Mouse (Mus musculus): ENCODE results near the gene Slc39a11. TPM values are rescaled to one million over a fixed set of nuclear protein-coding genes. Genes with fewer than 3 reads are reported as not detected.

Slc39a11 gene
- polyA plus RNA-seq, 1 experiment from 2014 or later = 16.8 TPM

DNA sequence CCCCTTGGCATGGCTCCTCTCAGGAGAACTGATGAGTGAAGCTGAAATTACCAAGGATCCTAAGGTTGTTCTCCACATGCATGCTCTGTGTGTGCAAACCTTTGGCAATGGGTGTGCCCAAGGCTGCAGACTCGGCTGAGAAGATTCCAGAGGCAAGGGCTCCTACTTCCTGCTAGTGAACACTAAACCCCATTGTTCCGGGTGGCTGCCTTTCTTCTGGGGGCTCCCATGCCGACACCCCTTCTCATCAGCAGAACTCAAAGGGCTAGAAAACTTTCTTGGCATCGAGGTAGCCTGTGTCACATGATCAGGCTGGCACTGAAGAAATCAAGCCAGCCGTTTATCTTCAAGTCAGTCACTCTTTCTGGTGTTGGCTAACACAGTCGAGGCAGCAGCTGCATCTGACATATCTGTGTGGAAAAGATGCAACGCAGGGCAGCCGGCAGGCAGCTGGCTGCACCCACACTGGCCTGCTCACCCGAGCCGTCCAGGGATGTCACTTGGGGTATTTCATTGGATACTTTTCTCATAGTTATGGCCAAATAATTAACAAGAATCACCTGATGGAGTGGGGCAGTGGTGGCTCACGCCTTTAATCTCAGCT, 145.3 kb downstream of the Slc39a11 start:
- Histone ChIP-seq H3K4me1 (peaks cover 19% of the 10 kb centered on the region), H3K4me3 (no peak overlapping the region), H3K9ac (no peak overlapping the region), H3K27ac (replicated peaks) (no peak overlapping the region), H3K36me3 (no peaks in the 10 kb centered on the region), H3K4me2 (no peak overlapping the region), H3K9me3 (no peaks in the 10 kb centered on the region), H3K27me3 (replicated peaks) (no peaks in the 10 kb centered on the region)
- ATAC-seq (ENCODE audit: extremely low read depth, insufficient number of reproducible peaks, low FRiP score, low TSS enrichment) = no peak
- WGBS = 53% methylated on average over 11 of the region's 11 CpGs

DNA sequence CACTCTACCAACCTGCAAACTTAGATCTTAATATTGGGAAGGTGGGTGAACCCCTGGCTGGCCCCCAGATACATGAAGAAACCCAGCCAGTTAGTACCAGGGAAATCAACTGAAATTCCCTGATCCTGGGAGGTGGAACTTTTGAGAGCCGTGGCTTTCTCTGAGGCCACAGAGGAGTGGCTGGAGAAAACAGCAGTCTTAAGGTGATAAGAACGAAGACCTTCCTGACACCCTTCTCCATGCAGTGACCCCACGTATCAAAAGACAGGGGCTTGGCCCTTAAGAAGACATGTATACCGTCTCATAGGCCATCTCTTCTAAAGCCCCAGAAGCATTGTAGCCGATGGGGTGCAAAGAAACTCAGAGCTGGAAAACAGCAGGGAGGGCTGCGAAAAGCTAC, 146.9 kb downstream of the Slc39a11 start:
- H3K4me1 ChIP-seq = peaks cover 14% of the 10 kb centered on the region
- 65% methylated on average over 6 of the region's 6 CpGs for WGBS
- H3K36me3 ChIP-seq = no peaks in the 10 kb centered on the region
- no peak overlapping the region for H3K4me3 ChIP-seq
- no peak for ATAC-seq (ENCODE audit: extremely low read depth, insufficient number of reproducible peaks, low FRiP score, low TSS enrichment)
- H3K27ac ChIP-seq (replicated peaks) = no peak overlapping the region
- no peaks in the 10 kb centered on the region for H3K27me3 ChIP-seq (replicated peaks)
- H3K9ac ChIP-seq = no peak overlapping the region
- no peaks in the 10 kb centered on the region for H3K9me3 ChIP-seq
- H3K4me2 ChIP-seq = no peak overlapping the region

DNA sequence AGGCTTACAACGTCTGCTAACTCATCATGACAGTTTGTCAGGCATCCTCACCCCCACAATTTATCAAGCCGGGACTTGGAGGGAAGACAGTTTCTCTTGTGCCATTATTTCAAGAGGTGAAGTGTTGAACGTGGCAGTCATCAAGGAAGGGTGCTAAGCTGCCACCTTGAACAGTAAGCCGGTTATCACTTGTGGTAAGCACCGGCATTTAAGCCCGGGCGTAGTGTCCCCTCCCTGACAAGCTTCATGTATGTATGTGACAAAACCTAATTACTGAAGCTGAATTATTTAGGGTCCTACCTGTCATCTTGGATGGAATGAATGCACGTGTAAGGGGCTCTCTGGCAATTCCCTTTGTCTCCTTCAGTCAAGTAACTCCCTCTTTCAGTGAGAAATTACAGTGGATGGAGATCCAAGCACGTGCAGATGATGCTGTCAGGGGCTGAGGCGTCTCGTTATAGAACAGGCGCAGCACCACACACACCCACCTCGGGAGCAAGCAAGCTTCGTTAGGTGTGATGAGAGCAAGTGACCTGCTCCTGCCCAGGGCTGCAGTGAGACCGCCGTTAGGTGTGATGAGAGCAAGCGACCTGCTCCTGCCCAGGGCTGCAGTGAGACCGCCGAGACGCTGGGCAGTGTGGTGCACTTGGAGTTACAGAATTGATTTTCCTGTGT, 149.1 kb downstream of the Slc39a11 start:
- Histone ChIP-seq H3K9me3 (no peaks in the 10 kb centered on the region), H3K4me3 (no peak overlapping the region), H3K4me2 (no peak overlapping the region), H3K27ac (replicated peaks) (no peak overlapping the region), H3K36me3 (no peaks in the 10 kb centered on the region), H3K4me1 (peaks cover 13% of the 10 kb centered on the region; the same call in 1 of the 2 replicates), H3K9ac (no peak overlapping the region), H3K27me3 (replicated peaks) (no peaks in the 10 kb centered on the region)
- no peak for ATAC-seq (ENCODE audit: extremely low read depth, insufficient number of reproducible peaks, low FRiP score, low TSS enrichment)
- WGBS = 61% methylated on average over 20 of the region's 20 CpGs

DNA sequence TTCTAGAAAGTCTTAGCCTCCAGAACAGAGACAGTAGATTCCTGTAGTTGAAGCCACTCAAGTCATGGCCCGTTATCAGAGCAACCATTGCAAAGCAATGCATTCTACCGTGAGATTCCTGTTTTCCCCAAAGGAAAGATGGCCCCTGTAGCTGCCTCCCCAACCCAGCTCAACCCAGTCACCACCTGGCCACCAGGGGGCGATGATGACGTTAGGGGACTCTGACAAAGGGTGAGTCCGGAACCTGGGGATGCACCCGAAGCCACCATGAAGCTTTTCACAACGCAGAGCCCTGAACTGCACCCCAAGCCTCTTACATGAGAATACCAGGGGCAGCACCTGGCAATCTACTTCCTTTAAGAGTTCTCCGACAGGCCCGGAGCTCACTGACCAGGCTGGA, 151.0 kb downstream of the Slc39a11 start:
- Histone ChIP-seq H3K4me3 (no peak overlapping the region), H3K4me1 (peaks cover 7% of the 10 kb centered on the region; the same call in 1 of the 2 replicates), H3K9ac (no peak overlapping the region), H3K9me3 (no peaks in the 10 kb centered on the region), H3K27ac (replicated peaks) (no peak overlapping the region), H3K4me2 (no peak overlapping the region), H3K36me3 (no peaks in the 10 kb centered on the region), H3K27me3 (replicated peaks) (no peaks in the 10 kb centered on the region)
- ATAC-seq (ENCODE audit: extremely low read depth, insufficient number of reproducible peaks, low FRiP score, low TSS enrichment) = no peak
- 60% methylated on average over 9 of the region's 9 CpGs for WGBS

DNA sequence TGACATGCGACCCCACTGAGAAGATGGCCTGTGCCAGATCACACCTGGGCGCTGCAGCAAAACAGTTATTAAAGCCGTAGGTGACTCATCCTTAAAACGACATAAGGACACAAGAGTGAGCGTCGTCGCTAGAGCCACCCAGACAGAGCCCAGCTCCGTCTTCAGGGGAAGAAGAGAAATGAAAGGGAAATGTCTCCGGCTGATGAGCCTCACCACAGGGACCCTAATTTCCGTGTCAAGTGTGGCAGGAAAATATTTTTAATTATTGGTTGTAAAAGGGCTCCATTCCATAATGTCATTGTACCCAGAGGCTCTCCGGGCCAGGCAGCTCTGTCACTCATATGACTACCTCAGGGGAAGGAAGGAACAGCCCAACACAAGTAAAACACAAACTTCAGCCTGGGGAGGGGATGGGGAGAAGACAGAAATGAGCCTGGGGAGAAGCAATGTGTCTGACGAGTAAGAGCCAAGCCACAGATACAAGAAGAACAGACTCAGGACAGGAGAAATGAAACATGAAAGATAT, 155.8 kb downstream of the Slc39a11 start:
- Histone ChIP-seq H3K9me3 (no peaks in the 10 kb centered on the region), H3K36me3 (no peaks in the 10 kb centered on the region), H3K27ac (replicated peaks) (no peak overlapping the region), H3K27me3 (replicated peaks) (no peaks in the 10 kb centered on the region), H3K4me3 (no peak overlapping the region), H3K4me2 (no peak overlapping the region), H3K4me1 (peaks cover 9% of the 10 kb centered on the region), H3K9ac (no peak overlapping the region)
- ATAC-seq (ENCODE audit: extremely low read depth, insufficient number of reproducible peaks, low FRiP score, low TSS enrichment) = no peak
- WGBS = 81% methylated on average over 12 of the region's 12 CpGs

DNA sequence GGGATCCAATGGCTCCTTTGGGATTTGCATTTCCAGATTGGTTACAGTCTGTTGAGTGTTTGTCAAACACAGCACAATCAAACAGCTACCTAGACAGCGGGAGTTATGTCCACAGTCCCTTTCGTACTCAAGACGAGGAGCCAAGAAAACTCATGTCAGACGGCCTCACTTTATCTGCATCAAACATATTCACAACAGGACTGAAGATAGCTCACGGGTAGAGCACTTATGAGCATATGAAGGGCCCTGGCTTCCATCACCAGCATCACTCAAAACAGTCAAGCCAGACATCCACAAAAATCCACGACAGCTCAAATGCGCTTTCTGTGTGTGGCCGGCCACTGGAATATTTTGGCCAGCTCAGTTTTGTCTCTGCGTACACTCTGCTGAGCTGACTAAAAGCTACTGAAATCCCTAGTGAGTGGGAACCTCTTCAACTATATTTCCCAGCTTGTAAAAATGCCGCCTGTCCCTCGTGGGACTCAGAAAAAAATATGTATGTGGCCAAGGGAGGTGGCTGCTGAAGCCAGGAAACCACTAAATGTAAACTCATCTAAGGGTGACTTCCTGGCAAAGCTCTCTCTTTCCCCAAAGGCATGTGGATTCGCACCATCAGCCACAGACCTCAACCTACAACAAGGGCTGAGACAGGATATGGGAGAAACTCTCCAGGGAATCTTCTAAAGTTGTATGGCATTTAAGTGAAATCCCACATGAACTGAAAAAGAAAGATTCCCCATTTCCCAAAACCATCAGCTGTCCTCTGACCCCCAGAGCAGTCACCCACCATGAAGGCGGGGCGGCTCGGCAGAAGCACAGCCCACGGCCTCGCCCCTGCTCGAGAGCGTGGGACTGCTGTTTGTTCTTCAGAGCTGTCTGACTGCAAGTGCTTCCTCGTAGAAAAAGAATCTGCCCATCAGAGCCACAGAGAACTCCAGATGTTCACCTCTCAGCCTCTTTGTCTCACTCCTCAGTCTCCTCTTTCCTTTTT, 159.1 kb downstream of the Slc39a11 start:
- no peak for ATAC-seq (ENCODE audit: extremely low read depth, insufficient number of reproducible peaks, low FRiP score, low TSS enrichment)
- H3K27ac ChIP-seq (replicated peaks) = no peak overlapping the region
- 61% methylated on average over 20 of the region's 20 CpGs for WGBS

DNA sequence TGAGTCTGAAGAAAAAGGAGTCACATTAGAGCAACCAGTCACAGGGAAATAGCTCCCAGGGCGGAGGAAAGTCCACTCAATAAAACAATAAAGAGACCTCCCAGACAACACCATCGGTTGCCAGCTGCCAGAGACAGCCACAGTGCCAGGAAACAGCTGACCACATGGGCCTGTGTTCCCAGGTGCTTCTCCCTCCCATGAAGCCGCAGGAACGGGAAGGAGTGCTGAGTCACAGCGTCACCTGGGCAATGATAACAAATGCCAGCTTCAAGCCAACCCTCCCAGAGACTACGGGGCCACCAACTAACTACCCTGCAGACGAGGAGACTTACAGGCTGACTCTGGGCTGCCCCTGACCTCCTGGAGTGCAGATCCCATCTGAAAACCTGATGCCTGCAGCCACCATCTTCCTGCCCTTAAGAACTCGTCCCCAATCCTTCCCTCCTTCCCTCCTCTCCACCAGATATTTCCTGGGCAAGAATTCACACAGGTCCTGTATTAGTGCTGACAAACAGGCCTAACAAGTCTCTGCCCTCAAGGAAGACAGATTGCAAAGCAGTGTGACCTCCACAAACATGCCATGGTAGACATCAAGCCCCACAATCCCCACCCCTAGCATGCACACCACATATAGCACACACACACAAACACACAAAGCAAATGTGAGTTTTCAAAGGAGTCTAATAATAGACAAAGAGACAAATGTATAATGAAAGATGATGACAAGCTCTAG, 162.1 kb downstream of the Slc39a11 start:
- H3K4me3 ChIP-seq = no peak overlapping the region
- no peak overlapping the region for H3K27ac ChIP-seq (replicated peaks)
- WGBS = 61% methylated on average over 8 of the region's 8 CpGs
- H3K9ac ChIP-seq = no peak overlapping the region
- H3K4me2 ChIP-seq = no peak overlapping the region
- no peaks in the 10 kb centered on the region for H3K9me3 ChIP-seq
- H3K36me3 ChIP-seq = no peaks in the 10 kb centered on the region
- no peak for ATAC-seq (ENCODE audit: extremely low read depth, insufficient number of reproducible peaks, low FRiP score, low TSS enrichment)
- no peaks in the 10 kb centered on the region for H3K27me3 ChIP-seq (replicated peaks)
- H3K4me1 ChIP-seq = peaks cover 36% of the 10 kb centered on the region

More for the DNA sequence above, 159.1 kb downstream of the Slc39a11 start:
- Histone ChIP-seq H3K4me3 (no peak overlapping the region), H3K4me1 (peaks cover 36% of the 10 kb centered on the region), H3K27me3 (replicated peaks) (no peaks in the 10 kb centered on the region), H3K9me3 (no peaks in the 10 kb centered on the region), H3K9ac (no peak overlapping the region), H3K4me2 (no peak overlapping the region), H3K36me3 (no peaks in the 10 kb centered on the region)

DNA sequence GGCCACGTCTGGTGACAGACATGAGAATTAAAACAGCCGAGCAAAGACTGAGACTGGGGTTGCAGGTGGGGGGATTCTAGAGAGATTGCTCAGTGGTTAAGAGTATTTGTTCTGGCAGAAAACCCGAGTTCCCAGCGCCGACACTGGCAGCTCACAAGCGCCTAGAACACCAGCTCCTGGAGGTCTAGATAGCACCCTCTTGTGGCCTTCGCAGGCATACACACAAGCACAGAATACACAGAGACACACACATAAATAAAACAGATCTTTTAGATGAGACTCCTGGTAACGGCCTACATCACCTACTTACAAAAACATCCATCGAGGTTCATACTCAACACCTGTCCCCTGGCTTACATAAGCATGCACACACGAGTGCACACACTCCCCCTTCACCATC, 165.8 kb downstream of the Slc39a11 start:
- H3K9ac ChIP-seq = no peak overlapping the region
- H3K4me2 ChIP-seq = no peak overlapping the region
- no peaks in the 10 kb centered on the region for H3K27me3 ChIP-seq (replicated peaks)
- H3K4me1 ChIP-seq = peaks cover 27% of the 10 kb centered on the region
- 77% methylated on average over 10 of the region's 10 CpGs for WGBS
- no peaks in the 10 kb centered on the region for H3K9me3 ChIP-seq
- no peaks in the 10 kb centered on the region for H3K36me3 ChIP-seq
- no peak overlapping the region for H3K27ac ChIP-seq (replicated peaks)
- H3K4me3 ChIP-seq = no peak overlapping the region
- ATAC-seq (ENCODE audit: extremely low read depth, insufficient number of reproducible peaks, low FRiP score, low TSS enrichment) = no peak

DNA sequence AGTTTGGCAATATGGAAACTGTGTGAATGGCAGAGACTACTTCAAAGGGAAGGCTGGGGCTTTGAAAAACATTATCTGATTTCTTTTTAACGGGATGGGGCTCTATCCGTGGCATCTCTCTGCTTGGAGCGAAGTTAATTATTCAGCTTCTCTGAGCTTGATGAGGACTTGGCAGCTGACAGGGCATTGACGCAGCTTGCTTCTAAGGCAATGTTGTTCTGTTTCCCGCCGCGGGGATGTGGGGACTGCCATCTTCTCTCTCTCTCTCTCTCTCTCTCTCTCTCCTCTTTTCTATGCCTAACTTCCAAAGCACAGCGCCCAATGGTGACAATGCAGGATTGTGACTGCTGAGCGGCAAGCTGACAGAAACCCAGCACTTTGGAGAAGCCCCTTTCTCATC, 172.3 kb downstream of the Slc39a11 start:
- H3K27ac ChIP-seq (replicated peaks) = no peak overlapping the region
- no peaks in the 10 kb centered on the region for H3K36me3 ChIP-seq
- no peak overlapping the region for H3K9ac ChIP-seq
- 73% methylated on average over 9 of the region's 9 CpGs for WGBS
- ATAC-seq (ENCODE audit: extremely low read depth, insufficient number of reproducible peaks, low FRiP score, low TSS enrichment) = no peak
- no peaks in the 10 kb centered on the region for H3K27me3 ChIP-seq (replicated peaks)
- H3K9me3 ChIP-seq = no peaks in the 10 kb centered on the region
- H3K4me2 ChIP-seq = no peak overlapping the region
- no peak overlapping the region for H3K4me3 ChIP-seq
- 0 out of 2 replicates have a peak, but pooled peaks cover 4% of the 10 kb centered on the region for H3K4me1 ChIP-seq

DNA sequence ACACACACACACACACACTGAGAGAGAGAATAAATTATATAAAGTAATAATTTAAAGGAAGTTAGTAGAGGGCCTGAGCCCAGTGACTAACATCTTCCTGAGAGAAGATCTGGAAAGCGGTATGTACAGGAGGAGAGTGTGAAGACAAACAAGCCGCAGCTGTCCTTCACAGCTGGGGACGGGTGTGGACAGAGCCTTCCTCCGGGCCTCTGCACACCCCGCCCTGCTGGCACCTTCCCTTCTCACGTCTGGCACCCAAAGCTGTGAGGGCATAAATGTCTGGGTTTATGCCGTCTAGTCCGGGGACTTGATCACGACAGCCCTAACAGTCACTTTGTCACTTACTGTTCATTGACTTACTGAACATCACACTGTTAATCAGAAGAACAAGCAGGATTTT, 173.2 kb downstream of the Slc39a11 start:
- no peak overlapping the region for H3K9ac ChIP-seq
- no peak overlapping the region for H3K4me3 ChIP-seq
- no peaks in the 10 kb centered on the region for H3K9me3 ChIP-seq
- 68% methylated on average over 9 of the region's 9 CpGs for WGBS
- no peaks in the 10 kb centered on the region for H3K36me3 ChIP-seq
- H3K4me2 ChIP-seq = no peak overlapping the region
- no peaks in the 10 kb centered on the region for H3K27me3 ChIP-seq (replicated peaks)
- ATAC-seq (ENCODE audit: extremely low read depth, insufficient number of reproducible peaks, low FRiP score, low TSS enrichment) = no peak
- H3K4me1 ChIP-seq = 0 out of 2 replicates have a peak, but pooled peaks cover 4% of the 10 kb centered on the region
- no peak overlapping the region for H3K27ac ChIP-seq (replicated peaks)
